Mouse (Mus musculus) small intestine, adult 2 months (tissue): Measurements from ENCODE around the gene Pradc1. TPM values are rescaled to one million over a fixed set of nuclear protein-coding genes. Genes with fewer than 3 reads are reported as not detected.

Source experiments
- H3K27ac ChIP-seq: fragments of 200-500 bp; 2 replicates; pipeline ENCODE4 v1.5.1; 2012; ENCODE audit warnings: low read depth, low read length, control low read depth, inconsistent platforms; ENCODE audit not compliant: insufficient read depth
- H3K27me3 ChIP-seq: fragments of 200-500 bp; 2 replicates; pipeline ENCODE4 v1.6.1; 2012; ENCODE audit warnings: mild to moderate bottlenecking, moderate library complexity, low read length, inconsistent platforms; ENCODE audit not compliant: control insufficient read depth, insufficient read depth
- H3K36me3 ChIP-seq: fragments of 200-500 bp; 2 replicates; pipeline ENCODE4 v1.6.1; 2012; ENCODE audit warnings: mild to moderate bottlenecking, low read length, control low read depth, inconsistent platforms; ENCODE audit not compliant: control insufficient read depth, insufficient read depth
- H3K4me1 ChIP-seq: fragments of 200-500 bp; 2 replicates; pipeline ENCODE4 v1.6.1; 2012; ENCODE audit warnings: low read length, inconsistent platforms, mixed read lengths; ENCODE audit not compliant: control insufficient read depth, insufficient read depth, insufficient read length
- H3K4me3 ChIP-seq: fragments of 200-500 bp; 2 replicates; pipeline ENCODE4 v1.5.1; 2012; ENCODE audit warnings: low read depth, mild to moderate bottlenecking, control low read depth, inconsistent platforms, low read length, moderate library complexity
- CTCF ChIP-seq: fragments of 200-500 bp; IDR thresholded peaks from 2 replicates; pipeline ENCODE4 v1.5.1; 2012; ENCODE audit warnings: low read depth, mild to moderate bottlenecking, control low read depth, inconsistent platforms, low read length, moderate library complexity, mixed read lengths; ENCODE audit not compliant: insufficient replicate concordance, insufficient read length; ENCODE audit errors: extremely low read depth
- POLR2A ChIP-seq: fragments of 200-500 bp; IDR thresholded peaks from 2 replicates; pipeline ENCODE4 v1.6.1; 2012; ENCODE audit warnings: low read depth, mild to moderate bottlenecking, control low read depth, inconsistent platforms, low read length, moderate library complexity
- WGBS: fragments of 180-500 bp; shearing (Covaris S2); methylation state at CpG from one replicate; pipeline ENCODE4 v1.1.7; 2018; 5-methylcytosine and 5-hydroxymethylcytosine counted together
- polyA plus RNA-seq: library from polyadenylated mRNA; depleted of rRNA; stranded (reverse); fragments of >200 nt; gene quantifications from 2 replicates; pipeline ENCODE4 v1.2.3, GENCODE M21; 2012; rRNA removed

Pradc1 gene
- polyA plus RNA-seq, result 10.9 and 15.9 TPM in 2 replicates

GRCm38 (mm10) chr6:85451664-85452410 is at the start of gene Pradc1:
Gene Pradc1, minus strand, starts transcription at chr6:85451970.
- Histone ChIP-seq H3K27ac (peak within 1 kb of the TSS; percentile 92), H3K4me1 (peaks cover 8% of the 10 kb centered on the region), H3K27me3 (no peaks in the 10 kb centered on the region), H3K36me3 (no peaks in the 10 kb centered on the region), H3K4me3 (peak within 1 kb of the TSS; percentile 75)
- WGBS, result under 1% methylated on average over 54 of the region's 54 CpGs
- TF ChIP-seq CTCF, result no peak
- peak; percentile 64 for TF ChIP-seq POLR2A

GRCm38 (mm10) chr6:85500416-85500815 is 48.6 kb upstream of the Pradc1 start:
- 56% methylated on average over 1 of the region's 1 CpGs for WGBS
- no peaks in the 10 kb centered on the region for H3K36me3 ChIP-seq
- H3K27ac ChIP-seq, result no peak overlapping the region
- H3K4me1 ChIP-seq, result no peaks in the 10 kb centered on the region; the same call in 1 of the 2 replicates
- no peak for TF ChIP-seq POLR2A
- TF ChIP-seq CTCF, result no peak
- no peak overlapping the region for H3K4me3 ChIP-seq
- H3K27me3 ChIP-seq, result peaks cover 7% of the 10 kb centered on the region

GRCm38 (mm10) chr6:85498147-85498546 is 46.4 kb upstream of the Pradc1 start:
- WGBS, result 52% methylated on average over 9 of the region's 9 CpGs
- peaks cover 7% of the 10 kb centered on the region for H3K27me3 ChIP-seq

GRCm38 (mm10) chr6:85496976-85497375 is 45.2 kb upstream of the Pradc1 start:
- TF ChIP-seq CTCF (no peak), POLR2A (no peak)
- Histone ChIP-seq H3K36me3 (no peaks in the 10 kb centered on the region), H3K4me3 (no peak overlapping the region), H3K27me3 (no peaks in the 10 kb centered on the region), H3K27ac (no peak overlapping the region), H3K4me1 (no peaks in the 10 kb centered on the region)

More at GRCm38 (mm10) chr6:85498147-85498546, 46.4 kb upstream of the Pradc1 start:
- Histone ChIP-seq H3K4me1 (no peaks in the 10 kb centered on the region; the same call in 1 of the 2 replicates), H3K36me3 (no peaks in the 10 kb centered on the region), H3K4me3 (no peak overlapping the region), H3K27ac (no peak overlapping the region)
- no peak for TF ChIP-seq POLR2A
- TF ChIP-seq CTCF, result no peak

GRCm38 (mm10) chr6:85491606-85492005 is 39.8 kb upstream of the Pradc1 start:
- TF ChIP-seq CTCF (no peak), POLR2A (no peak)
- Histone ChIP-seq H3K4me1 (no peaks in the 10 kb centered on the region), H3K36me3 (no peaks in the 10 kb centered on the region), H3K4me3 (no peak overlapping the region), H3K27ac (no peak overlapping the region), H3K27me3 (no peaks in the 10 kb centered on the region)
- WGBS, result 91% methylated on average over 3 of the region's 3 CpGs

GRCm38 (mm10) chr6:85490252-85490651 is 38.5 kb upstream of the Pradc1 start:
- no peak overlapping the region for H3K4me3 ChIP-seq
- WGBS, result 83% methylated on average over 4 of the region's 4 CpGs
- H3K27me3 ChIP-seq, result no peaks in the 10 kb centered on the region
- no peak overlapping the region for H3K27ac ChIP-seq
- no peaks in the 10 kb centered on the region for H3K4me1 ChIP-seq
- TF ChIP-seq POLR2A, result no peak
- no peak for TF ChIP-seq CTCF
- H3K36me3 ChIP-seq, result no peaks in the 10 kb centered on the region

GRCm38 (mm10) chr6:85489717-85490116 is 37.9 kb upstream of the Pradc1 start:
- 46% methylated on average over 3 of the region's 3 CpGs for WGBS
- Histone ChIP-seq H3K36me3 (no peaks in the 10 kb centered on the region), H3K4me3 (no peak overlapping the region), H3K27me3 (0 out of 2 replicates have a peak, but pooled peaks cover 4% of the 10 kb centered on the region), H3K4me1 (no peaks in the 10 kb centered on the region), H3K27ac (no peak overlapping the region)
- TF ChIP-seq CTCF (no peak), POLR2A (no peak)
